Mouse (Mus musculus) forebrain, postnatal 0 days (tissue): ENCODE results near the gene Olfr1413. TPM values are rescaled to one million over a fixed set of nuclear protein-coding genes. Genes with fewer than 3 reads are reported as not detected.

Source experiments
- ATAC-seq: fragments of 200-750 bp; cut with Nextera tagmentation; 2 replicates; pipeline ENCODE4 v1.8.0; 2017; ENCODE audit warnings: mild to moderate bottlenecking, moderate library complexity
- DNase-seq: peaks from one replicate; pipeline ENCODE4 v3.0.0-alpha.2; 2015
- H3K27ac ChIP-seq: fragments of 300-500 bp; sonication (generic); 2 replicates; pipeline ENCODE4 v1.5.1; 2014; ENCODE audit warnings: low read depth, mild to moderate bottlenecking, antibody characterized with exemption, low read length, moderate library complexity, mixed read lengths
- H3K27me3 ChIP-seq: fragments of 300-500 bp; sonication (generic); 2 replicates; pipeline ENCODE4 v1.6.1; 2014; ENCODE audit warnings: mild to moderate bottlenecking, low read length, mixed read lengths; ENCODE audit not compliant: insufficient read depth
- H3K36me3 ChIP-seq: fragments of 300-500 bp; sonication (generic); 2 replicates; pipeline ENCODE4 v1.6.1; 2014; ENCODE audit warnings: mild to moderate bottlenecking, moderate library complexity; ENCODE audit not compliant: insufficient read depth
- H3K4me1 ChIP-seq: fragments of 300-500 bp; sonication (generic); 2 replicates; pipeline ENCODE4 v1.6.1; 2014; ENCODE audit warnings: antibody characterized with exemption; ENCODE audit not compliant: insufficient read depth
- H3K4me2 ChIP-seq: fragments of 300-500 bp; sonication (generic); 2 replicates; pipeline ENCODE4 v1.6.1; 2014; ENCODE audit warnings: low read depth, mild to moderate bottlenecking, moderate library complexity
- H3K4me3 ChIP-seq: fragments of 300-500 bp; sonication (generic); 2 replicates; pipeline ENCODE4 v1.5.1; 2014; ENCODE audit warnings: low read depth, low read length, mixed read lengths
- H3K9ac ChIP-seq: fragments of 300-500 bp; sonication (generic); 2 replicates; pipeline ENCODE4 v1.6.1; 2014; ENCODE audit warnings: mild to moderate bottlenecking
- H3K9me3 ChIP-seq: fragments of 300-500 bp; sonication (generic); 2 replicates; pipeline ENCODE4 v1.6.1; 2016; ENCODE audit warnings: low read length
- CTCF ChIP-seq: sonication (generic); IDR thresholded peaks from 2 replicates; pipeline ENCODE4 v1.5.1; 2016; ENCODE audit warnings: antibody characterized with exemption, control low read depth, low read depth
- WGBS: fragments of 180-500 bp; shearing (Covaris S2); extraction: QIAGEN DNeasy Blood & Tissue Kit; methylation state at CpG from one replicate; pipeline ENCODE4 v1.1.7; 2014; 5-methylcytosine and 5-hydroxymethylcytosine counted together
- polyA plus RNA-seq: library from polyadenylated mRNA; unstranded; fragments of >200 nt; fragmentation: Nextera tagmentation; extraction: Ambion mirVana; gene quantifications from 2 replicates; pipeline ENCODE4 v1.2.1, GENCODE M21; 2015
- total RNA-seq: library from RNA; depleted of rRNA; stranded (reverse); fragments of >200 nt; gene quantifications from 2 replicates; pipeline ENCODE4 v1.2.3, GENCODE M21; 2014; rRNA removed

The Olfr1413 gene
- total and polyA plus RNA-seq, 2 experiments from 2014 or later = not detected

GRCm38 (mm10) chr1:92616046-92616445 is 44.9 kb downstream of the Olfr1413 start:
- Histone ChIP-seq H3K4me1 (no peaks in the 10 kb centered on the region), H3K9me3 (no peaks in the 10 kb centered on the region), H3K27me3 (no peaks in the 10 kb centered on the region), H3K36me3 (no peaks in the 10 kb centered on the region), H3K4me3 (no peak overlapping the region), H3K4me2 (no peak overlapping the region), H3K9ac (no peak overlapping the region), H3K27ac (no peak overlapping the region)
- 71% methylated on average over 1 of the region's 1 CpGs for WGBS
- ATAC-seq = no peak
- DNase-seq = no peak
- no peak for TF ChIP-seq CTCF

- ATAC-seq = no peak
- DNase-seq = no peak
These were observed 46.4 kb downstream of the Olfr1413 start, which contains the start of gene Olfr12 for GRCm38 (mm10) chr1:92617488-92617887. TSS of gene Olfr12 (plus strand) at chr1:92617788.

GRCm38 (mm10) chr1:92618360-92618759 is 47.2 kb downstream of the Olfr1413 start:
- Histone ChIP-seq H3K4me1 (no peaks in the 10 kb centered on the region), H3K36me3 (no peaks in the 10 kb centered on the region), H3K9ac (no peak overlapping the region), H3K27ac (no peak overlapping the region), H3K9me3 (no peaks in the 10 kb centered on the region), H3K4me2 (no peak overlapping the region), H3K27me3 (no peaks in the 10 kb centered on the region), H3K4me3 (no peak overlapping the region)
- 72% methylated on average over 4 of the region's 4 CpGs for WGBS
- no peak for DNase-seq
- TF ChIP-seq CTCF = no peak
- no peak for ATAC-seq

More at GRCm38 (mm10) chr1:92617488-92617887, 46.4 kb downstream of the Olfr1413 start, which contains the start of gene Olfr12:
- no peak within 1 kb of the TSS for H3K9ac ChIP-seq
- no peak within 1 kb of the TSS for H3K27ac ChIP-seq
- WGBS = 66% methylated on average over 2 of the region's 2 CpGs
- no peaks in the 10 kb centered on the region for H3K9me3 ChIP-seq
- no peaks in the 10 kb centered on the region for H3K27me3 ChIP-seq
- no peak within 1 kb of the TSS for H3K4me2 ChIP-seq
- TF ChIP-seq CTCF = no peak
- H3K4me1 ChIP-seq = no peaks in the 10 kb centered on the region
- no peak within 1 kb of the TSS for H3K4me3 ChIP-seq
- H3K36me3 ChIP-seq = no peaks in the 10 kb centered on the region

Other genes with a start within 250 kb of the Olfr1413 start
- 181 and 182 TPM in 2 replicates for gene Ndufa10, start 97.5 kb upstream of the Olfr1413 start, total RNA-seq
- 335 and 345 TPM in 2 replicates for gene Ndufa10, start 97.5 kb upstream of the Olfr1413 start, polyA plus RNA-seq
- not detected in 2 replicates for gene Olfr1416, start 86.2 kb upstream of the Olfr1413 start, total RNA-seq
- not detected in 2 replicates for gene Olfr1416, start 86.2 kb upstream of the Olfr1413 start, polyA plus RNA-seq
- gene Olfr1415, start 75.2 kb upstream of the Olfr1413 start, total RNA-seq = not detected in 2 replicates
- gene Olfr1415, start 75.2 kb upstream of the Olfr1413 start, polyA plus RNA-seq = not detected in 2 replicates
- not detected in 2 replicates for gene Olfr1414, start 52.7 kb upstream of the Olfr1413 start, total RNA-seq
- not detected in 2 replicates for gene Olfr1414, start 52.7 kb upstream of the Olfr1413 start, polyA plus RNA-seq
- gene Olfr1412, start 14.5 kb downstream of the Olfr1413 start, total RNA-seq = not detected in 2 replicates
- gene Olfr1412, start 14.5 kb downstream of the Olfr1413 start, polyA plus RNA-seq = not detected in 2 replicates
- not detected in 2 replicates for gene Olfr1411, start 23.1 kb downstream of the Olfr1413 start, total RNA-seq
- gene Olfr1411, start 23.1 kb downstream of the Olfr1413 start, polyA plus RNA-seq = not detected in 2 replicates
- gene Olfr1410, start 34.5 kb downstream of the Olfr1413 start, total RNA-seq = not detected in 2 replicates
- gene Olfr1410, start 34.5 kb downstream of the Olfr1413 start, polyA plus RNA-seq = not detected in 2 replicates
- gene Olfr12, start 46.5 kb downstream of the Olfr1413 start, total RNA-seq = not detected in 2 replicates
- not detected in 2 replicates for gene Olfr12, start 46.5 kb downstream of the Olfr1413 start, polyA plus RNA-seq
- gene Cops9, start 70.7 kb downstream of the Olfr1413 start, total RNA-seq = 202 and 291 TPM in 2 replicates
- gene Cops9, start 70.7 kb downstream of the Olfr1413 start, polyA plus RNA-seq = 569 and 710 TPM in 2 replicates
- gene Otos, start 77.5 kb downstream of the Olfr1413 start, total RNA-seq = 0.08 TPM in 1 of 2 replicates, not detected in the other
- 0.21 and 0.92 TPM in 2 replicates for gene Otos, start 77.5 kb downstream of the Olfr1413 start, polyA plus RNA-seq